Mouse (Mus musculus) B cell, adult (primary cell): Measurements from ENCODE around the gene Stard8. TPM values are rescaled to one million over a fixed set of nuclear protein-coding genes. Genes with fewer than 3 reads are reported as not detected.

Experiments used
- total RNA-seq: library from RNA; stranded (reverse); gene quantifications from 4 replicates; pipeline ENCODE4 v1.2.4, GENCODE M21; 2023; ENCODE audit not compliant: inconsistent age

Stard8 gene
- total RNA-seq: 0.13 to 0.63 TPM (median 0.45 TPM) in 3 of 4 replicates, not detected in the other

DNA sequence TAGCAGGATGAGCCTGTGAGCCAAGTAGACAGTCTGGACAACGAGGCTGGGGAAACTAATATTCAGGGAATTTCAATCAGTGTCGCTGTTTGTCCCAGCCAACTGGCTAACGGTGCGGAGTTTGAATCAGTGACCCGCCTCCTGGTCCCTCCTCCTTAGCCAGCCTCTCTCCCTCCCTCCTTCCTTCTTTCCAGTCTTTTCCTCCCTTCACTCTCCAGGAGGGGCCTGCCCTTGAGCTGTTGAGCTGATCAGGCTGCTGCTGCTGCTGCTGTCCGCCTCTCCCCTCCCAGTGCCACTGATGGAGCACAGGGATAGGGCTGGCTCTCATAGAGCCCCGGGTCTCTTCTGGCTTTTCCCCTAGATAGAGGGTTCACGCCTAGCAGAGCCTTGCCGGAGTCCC is at the start of gene Stard8:
Gene Stard8 (plus strand): TSS at position 203 of the 400 bp plus-strand sequence.

Other genes starting within 250 kb of the Stard8 start
- not detected in 4 replicates for gene Ophn1, start 112.2 kb upstream of the Stard8 start, total RNA-seq
- gene Yipf6, start 66.9 kb upstream of the Stard8 start, total RNA-seq: 24.7 to 27.7 TPM (median 26.1 TPM) in 4 replicates
- 3.6 to 4.0 TPM (median 3.7 TPM) in 4 replicates for gene Efnb1, start 132.9 kb downstream of the Stard8 start, total RNA-seq